Mouse (Mus musculus) cerebellum, adult 2 months (tissue): Measurements from ENCODE around the gene Acot4.

Experiments used
- CTCF ChIP-seq: fragments of 200-500 bp; IDR thresholded peaks from 2 replicates; pipeline ENCODE4 v1.5.1; 2011; ENCODE audit warnings: low read depth, mild to moderate bottlenecking, control low read depth, low read length, moderate library complexity, borderline replicate concordance; ENCODE audit not compliant: insufficient read depth
- POLR2A ChIP-seq: fragments of 200-500 bp; IDR thresholded peaks from 2 replicates; pipeline ENCODE4 v1.6.1; 2011; ENCODE audit warnings: low read length, control low read depth, borderline replicate concordance; ENCODE audit not compliant: insufficient read depth

GRCm38 (mm10) chr12:84051937-84052474 lies 13.8 kb downstream of the Acot4 start, which contains the start of gene Acot3:
- no peak for TF ChIP-seq POLR2A
- TF ChIP-seq CTCF = no peak
